Mouse (Mus musculus): ENCODE measurements around the gene Tbc1d5.

Tbc1d5 gene

GRCm38 (mm10) chr17:51043869-51044268 lies 135.3 kb downstream of the Tbc1d5 start:
- no peak for DNase-seq (ENCODE audit: low read depth)

GRCm38 (mm10) chr17:51040861-51041260 lies 138.3 kb downstream of the Tbc1d5 start:
- DNase-seq (ENCODE audit: low read depth), result peak; percentile 8

DNA sequence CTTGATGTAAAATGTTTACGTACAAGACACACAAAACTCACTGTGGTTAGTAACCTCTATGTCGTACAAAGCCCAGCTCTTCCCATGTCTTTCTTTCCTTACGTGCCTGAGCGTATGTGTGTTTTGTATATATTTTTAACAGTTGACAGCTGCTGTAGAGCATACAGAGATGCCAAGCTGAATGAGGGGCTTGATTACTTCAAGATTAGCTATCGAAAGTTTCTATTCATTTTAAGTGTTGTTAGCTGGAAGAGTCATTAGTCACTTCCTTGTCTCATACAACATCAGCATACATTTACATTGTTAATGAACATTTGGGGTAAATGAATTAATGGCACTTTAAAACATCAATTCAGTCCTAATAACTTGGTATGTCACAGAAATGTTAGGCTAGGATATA lies 155.9 kb downstream of the Tbc1d5 start:
- no peak for DNase-seq (ENCODE audit: low read depth)

GRCm38 (mm10) chr17:51016384-51016783 lies 162.8 kb downstream of the Tbc1d5 start:
- DNase-seq (ENCODE audit: low read depth), result no peak

DNA sequence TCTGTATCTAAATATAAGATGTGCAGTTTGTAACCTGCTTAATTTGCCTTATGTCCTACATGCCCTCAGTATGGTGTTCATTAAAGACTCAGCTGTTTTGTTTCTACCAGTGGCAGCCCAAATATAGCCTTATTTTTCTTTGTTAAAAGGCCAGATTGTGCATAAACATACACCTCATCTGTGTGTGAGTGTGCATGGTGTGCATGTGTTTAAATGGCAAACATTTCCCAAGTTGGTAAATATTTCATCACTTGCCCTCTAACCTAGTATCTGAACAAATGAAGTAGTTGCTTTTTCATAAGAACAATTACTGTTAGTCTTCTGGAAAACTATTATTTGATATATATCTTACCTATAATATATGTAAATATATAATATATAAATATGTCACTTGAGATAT lies 165.2 kb downstream of the Tbc1d5 start:
- DNase-seq (ENCODE audit: low read depth), result no peak

- no peak for DNase-seq (ENCODE audit: low read depth)
Observed at GRCm38 (mm10) chr17:51003179-51003578, 176.0 kb downstream of the Tbc1d5 start.

DNA sequence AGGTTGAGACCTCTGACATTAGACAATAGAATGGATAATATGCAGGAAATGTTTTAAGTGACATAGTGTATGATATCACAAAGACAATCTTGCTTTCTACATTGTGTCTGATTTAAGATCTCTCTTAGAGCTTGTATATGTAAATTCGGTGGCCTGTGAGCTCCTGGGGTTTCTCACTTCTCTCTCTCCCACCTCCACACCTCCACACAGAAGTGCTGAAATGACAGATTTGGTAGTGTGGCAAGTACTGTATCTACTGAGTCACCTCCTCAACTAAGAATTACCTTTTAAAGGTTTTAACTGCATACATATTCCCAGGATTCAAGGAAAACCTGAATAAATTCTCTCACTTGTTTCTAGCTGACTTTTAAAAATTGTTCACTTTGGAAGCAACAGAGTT lies 180.9 kb downstream of the Tbc1d5 start:
- no peak for DNase-seq (ENCODE audit: low read depth)

DNA sequence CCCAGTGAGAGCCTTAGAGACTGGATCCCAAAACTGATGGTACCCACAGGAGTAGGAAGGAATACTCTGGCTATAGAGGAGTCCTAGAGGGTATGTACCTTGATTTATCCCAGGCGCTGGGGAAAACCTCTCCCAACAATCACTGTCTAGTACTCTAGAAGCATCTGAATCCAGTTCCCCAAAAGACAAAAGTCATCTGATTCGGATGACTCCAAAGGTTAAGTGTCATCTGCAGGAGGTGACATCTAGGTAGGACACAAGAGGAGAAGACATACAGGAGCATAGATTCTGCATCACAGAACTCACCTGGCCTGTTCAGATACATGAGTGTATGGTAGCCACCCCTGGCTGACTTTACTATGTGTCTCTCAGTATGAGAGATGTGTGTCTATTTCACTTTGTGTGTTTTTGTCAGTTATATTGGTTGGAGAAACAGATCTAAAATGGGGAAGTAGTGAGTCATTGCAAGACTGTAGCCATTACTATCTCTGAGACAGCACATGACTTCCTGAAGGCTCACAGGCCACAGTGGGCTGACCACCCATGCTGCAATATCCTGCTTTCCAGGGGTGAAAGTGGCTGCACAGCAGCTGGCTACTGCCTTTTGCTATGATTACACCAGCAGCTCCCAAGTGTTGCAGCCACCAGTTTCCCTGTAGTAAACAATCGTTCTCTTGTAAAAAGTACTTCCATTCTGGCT lies 185.7 kb downstream of the Tbc1d5 start:
- DNase-seq (ENCODE audit: low read depth), result no peak

- DNase-seq (ENCODE audit: low read depth), result peak; percentile 29
Observed at GRCm38 (mm10) chr17:50990770-50991405, 188.3 kb downstream of the Tbc1d5 start.

DNA sequence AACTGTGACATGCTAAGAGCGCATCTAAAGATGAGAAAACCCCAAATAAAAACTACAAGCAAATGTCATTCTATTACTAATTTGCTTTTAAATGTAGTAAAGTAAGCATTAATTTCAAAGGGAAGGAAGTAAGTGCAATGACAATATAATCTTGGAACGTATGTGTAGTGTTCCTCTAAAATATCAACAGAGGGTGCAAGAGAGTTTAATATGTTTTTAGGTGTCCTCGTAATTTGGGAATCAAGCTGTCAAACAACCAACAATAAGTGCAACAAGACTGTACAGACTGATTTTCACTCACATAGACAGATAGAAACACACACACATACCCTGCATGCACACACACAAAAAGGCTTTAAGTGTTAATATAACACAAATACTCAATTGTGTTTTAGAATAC lies 191.2 kb downstream of the Tbc1d5 start:
- DNase-seq (ENCODE audit: low read depth), result no peak

GRCm38 (mm10) chr17:50981933-50982332 lies 197.2 kb downstream of the Tbc1d5 start:
- no peak for DNase-seq (ENCODE audit: low read depth)

GRCm38 (mm10) chr17:50972142-50972541 lies 207.0 kb downstream of the Tbc1d5 start:
- no peak for DNase-seq (ENCODE audit: low read depth)

GRCm38 (mm10) chr17:50966147-50966546 lies 213.0 kb downstream of the Tbc1d5 start:
- DNase-seq (ENCODE audit: low read depth), result no peak

GRCm38 (mm10) chr17:50954313-50954712 lies 224.8 kb downstream of the Tbc1d5 start:
- no peak for DNase-seq (ENCODE audit: low read depth)

- DNase-seq (ENCODE audit: low read depth), result no peak
Observed at GRCm38 (mm10) chr17:50922308-50922707, 256.8 kb downstream of the Tbc1d5 start.

DNA sequence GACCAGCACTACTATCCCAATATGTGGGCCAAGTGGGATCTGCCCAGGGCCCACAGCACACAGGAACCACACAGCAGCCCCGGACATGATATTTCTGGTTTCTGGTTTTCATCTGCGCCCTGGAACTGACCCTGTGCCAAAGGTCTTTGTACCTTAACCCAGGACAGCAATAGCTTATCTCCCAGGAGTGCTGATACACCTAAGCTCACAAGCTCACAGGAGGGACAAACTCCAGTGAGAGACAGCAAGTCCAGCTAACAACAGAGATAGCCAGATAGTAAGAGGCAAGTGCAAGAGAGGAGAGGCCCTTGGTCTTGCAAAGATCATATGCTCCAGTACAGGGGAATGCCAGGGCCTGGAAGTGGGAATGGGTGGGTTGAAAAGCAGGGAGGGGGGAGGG lies 263.9 kb downstream of the Tbc1d5 start:
- DNase-seq (ENCODE audit: low read depth), result no peak

DNA sequence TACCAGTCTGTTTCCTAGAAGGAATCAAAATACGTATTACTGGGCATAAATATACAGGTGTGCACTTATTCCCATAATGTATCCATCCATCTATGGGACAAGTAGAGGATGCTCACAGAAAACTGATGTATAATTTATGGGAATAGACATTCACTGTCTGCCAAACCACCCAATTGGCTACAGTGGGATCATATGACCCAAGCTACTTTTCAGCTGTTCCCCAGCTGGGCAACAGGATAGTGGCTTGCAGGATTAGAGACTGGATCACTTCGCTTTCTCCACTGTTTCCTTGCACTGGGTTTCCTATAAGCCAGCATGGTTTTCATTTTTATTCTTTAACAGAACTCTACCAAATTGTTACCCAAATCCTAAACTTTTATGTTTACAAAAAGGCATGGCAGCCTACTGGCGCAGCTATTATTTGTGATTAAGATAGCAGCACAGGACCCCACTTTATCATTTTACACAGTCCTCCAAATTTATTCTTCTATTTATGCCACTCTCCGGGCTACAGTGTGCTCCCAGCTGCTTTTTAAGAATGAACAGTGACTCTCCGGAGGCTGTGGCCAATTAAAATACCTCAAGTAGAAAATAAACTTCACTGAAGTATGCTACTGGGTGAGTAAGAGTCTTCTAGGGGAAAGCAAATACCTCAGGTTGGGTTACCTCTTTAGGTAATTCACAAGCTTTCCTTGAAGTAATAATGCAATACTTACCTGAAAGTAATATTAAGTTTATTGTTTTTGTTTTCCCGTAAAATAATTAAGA lies 270.4 kb downstream of the Tbc1d5 start:
- no peak for DNase-seq (ENCODE audit: low read depth)

GRCm38 (mm10) chr17:50908160-50908559 lies 271.0 kb downstream of the Tbc1d5 start:
- DNase-seq (ENCODE audit: low read depth), result no peak

- DNase-seq (ENCODE audit: low read depth), result no peak
Observed at GRCm38 (mm10) chr17:50906630-50907029, 272.5 kb downstream of the Tbc1d5 start.

DNA sequence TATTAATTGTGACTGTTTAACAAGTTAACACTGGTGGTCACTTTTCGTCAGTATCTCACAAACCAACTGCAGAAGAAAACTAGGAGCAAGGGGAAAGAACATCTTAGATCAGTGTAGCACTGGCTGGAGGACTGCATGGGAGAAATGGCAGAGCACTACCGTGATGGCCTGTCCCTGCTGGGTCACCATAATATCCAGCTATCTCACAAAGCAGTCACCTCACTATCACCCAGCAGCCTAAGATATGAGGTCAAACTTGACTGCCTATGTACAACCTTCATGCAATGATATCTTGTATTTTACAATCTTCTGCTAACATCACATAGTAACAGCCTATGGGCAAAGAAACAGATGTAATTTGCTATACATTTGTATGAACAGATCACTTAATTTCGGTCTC lies 274.7 kb downstream of the Tbc1d5 start:
- DNase-seq (ENCODE audit: low read depth), result peak; percentile 11

GRCm38 (mm10) chr17:50897867-50898266 lies 281.3 kb downstream of the Tbc1d5 start:
- no peak for DNase-seq (ENCODE audit: low read depth)

GRCm38 (mm10) chr17:50889475-50889874 lies 289.7 kb downstream of the Tbc1d5 start:
- no peak for DNase-seq (ENCODE audit: low read depth)

DNA sequence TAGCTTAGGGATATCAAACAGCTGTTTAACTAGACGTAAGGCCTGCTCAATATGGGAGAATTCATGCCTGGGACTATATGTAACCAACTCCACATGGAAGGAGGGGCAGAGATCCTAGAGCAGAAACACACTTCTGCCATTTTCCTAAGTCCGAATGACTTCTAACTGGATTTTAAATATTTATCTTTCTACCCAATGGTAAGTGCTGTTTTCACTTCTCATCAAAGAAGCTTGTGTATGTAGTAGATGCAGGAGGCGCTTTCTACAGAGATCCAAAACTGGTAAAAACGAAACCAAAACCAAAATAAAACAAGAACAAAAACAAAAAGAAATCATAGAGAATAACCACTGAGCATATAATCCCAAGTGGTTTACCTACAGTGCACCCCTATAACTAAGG lies 299.2 kb downstream of the Tbc1d5 start:
- DNase-seq (ENCODE audit: low read depth), result no peak
